Mouse (Mus musculus): ENCODE data around the gene Hectd2.

Gene Hectd2

DNA sequence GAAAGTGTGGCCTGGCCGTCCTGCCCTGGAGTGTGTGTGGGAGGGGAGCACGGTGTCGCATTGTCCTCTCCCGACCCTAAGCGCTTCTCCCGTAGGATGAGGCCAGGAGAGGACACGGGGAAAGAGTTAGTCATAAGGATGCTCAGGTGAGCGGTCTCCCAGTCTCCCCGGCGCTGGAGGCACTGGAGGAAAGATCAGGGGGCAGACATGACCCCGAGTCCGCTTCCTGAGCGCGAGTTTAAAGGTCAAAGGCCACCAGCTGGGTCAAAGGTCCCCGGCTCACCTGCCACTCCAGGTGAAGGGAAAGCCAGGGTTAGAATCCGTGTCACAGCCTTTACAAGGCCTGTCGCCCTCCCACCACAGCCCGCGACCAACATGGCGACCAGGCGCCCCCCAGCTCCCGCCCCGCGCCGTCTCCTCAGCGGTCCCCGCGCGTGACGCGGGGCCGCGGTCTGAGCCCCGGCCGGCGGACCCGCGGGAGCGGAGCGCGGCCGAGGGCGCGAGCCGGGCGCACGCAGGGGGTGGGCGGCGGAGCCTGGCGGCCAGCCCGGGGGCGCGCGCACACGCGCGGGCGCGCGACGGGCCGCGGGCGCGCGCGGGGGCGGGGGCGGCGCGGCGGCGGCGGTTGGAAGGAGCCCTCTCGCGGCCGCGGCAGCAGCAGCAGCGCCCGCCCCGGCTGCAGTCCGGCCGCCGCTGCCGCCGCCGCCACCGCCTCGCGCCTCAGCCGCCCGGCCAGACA, at the start of gene Hectd2:
Gene Hectd2 (plus strand): TSS at position 594 of the 739 bp plus-strand sequence.
- DNase-seq (ENCODE audit: low read depth): peak; percentile 88

DNA sequence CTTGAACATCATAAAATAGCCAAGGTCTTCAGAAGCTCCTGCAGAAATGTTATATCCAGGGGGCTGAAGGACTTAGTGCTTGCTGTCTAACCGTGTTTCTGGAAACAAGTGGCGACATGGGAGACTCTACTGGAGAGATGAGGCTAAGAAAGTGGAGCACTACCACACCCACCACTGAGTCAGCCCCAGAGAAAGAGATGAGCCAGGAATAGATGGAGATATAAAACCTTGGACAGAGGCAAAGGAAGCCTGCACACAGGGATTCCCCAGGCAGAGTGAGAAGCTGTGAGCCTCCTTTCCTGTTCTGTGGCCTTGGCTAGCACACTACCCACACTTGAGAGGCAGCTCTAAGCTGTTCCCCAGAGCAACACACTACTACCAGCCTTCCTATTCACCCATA, 49.7 kb upstream of the Hectd2 start:
- DNase-seq (ENCODE audit: low read depth): peak; percentile 14

DNA sequence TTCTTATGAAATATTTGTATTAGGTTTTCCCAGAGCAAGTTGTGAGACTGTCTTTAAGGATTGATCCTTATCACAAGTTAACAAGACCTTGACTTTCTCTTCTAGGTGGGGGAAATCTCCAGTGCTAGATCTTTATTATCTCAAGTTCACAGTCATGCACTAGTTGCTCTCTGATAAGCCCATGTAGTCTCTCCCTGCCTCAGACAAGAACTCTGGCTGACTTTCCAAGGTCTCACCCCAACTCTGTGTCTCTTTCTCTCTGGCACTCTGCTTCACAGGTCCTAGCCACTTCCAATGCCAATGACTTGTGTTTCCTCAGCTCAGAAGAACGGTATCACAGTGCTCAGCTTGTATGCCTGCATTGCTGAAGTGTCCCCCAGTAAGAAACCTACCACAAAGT, 43.1 kb upstream of the Hectd2 start:
- DNase-seq (ENCODE audit: low read depth): no peak

DNA sequence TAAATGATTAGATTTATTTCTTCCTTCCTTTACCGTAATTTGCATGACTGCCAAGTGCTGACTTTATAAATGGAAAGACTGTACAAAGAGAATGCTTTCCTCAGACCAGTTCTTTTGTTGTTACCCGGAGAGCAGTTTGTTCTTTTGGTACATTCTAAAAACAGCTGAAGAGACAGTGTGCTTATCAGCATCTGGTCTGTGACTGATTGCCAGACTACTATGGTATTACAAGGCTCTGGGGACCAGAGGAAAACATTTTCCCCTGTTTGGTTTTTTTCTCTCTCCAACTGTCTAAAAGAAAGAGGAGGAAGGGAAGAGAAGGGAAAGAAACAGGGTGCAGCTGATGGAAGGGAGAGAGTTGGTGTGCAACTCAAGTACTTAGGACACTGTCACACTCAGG, 36.0 kb upstream of the Hectd2 start:
- peak; percentile 11 for DNase-seq (ENCODE audit: low read depth)

DNA sequence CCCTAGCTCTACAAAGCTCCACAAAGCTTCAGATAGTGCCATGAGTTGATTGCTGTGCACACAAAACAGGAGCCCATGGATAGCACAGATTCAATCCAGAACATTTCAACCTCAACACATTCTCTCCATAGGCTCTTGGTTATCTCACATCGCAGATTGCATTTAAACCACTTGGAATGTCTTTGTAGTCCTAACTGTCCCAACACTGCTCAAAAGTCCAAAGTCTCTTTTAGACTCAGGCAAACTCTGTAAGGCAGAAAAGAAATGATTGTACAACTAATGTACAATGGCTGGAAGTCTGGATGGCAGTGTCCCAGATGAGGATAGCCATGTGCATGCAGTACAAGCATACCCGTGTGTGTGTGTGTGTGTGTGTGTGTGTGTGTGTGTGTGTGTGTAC, 32.9 kb upstream of the Hectd2 start:
- DNase-seq (ENCODE audit: low read depth): no peak

DNA sequence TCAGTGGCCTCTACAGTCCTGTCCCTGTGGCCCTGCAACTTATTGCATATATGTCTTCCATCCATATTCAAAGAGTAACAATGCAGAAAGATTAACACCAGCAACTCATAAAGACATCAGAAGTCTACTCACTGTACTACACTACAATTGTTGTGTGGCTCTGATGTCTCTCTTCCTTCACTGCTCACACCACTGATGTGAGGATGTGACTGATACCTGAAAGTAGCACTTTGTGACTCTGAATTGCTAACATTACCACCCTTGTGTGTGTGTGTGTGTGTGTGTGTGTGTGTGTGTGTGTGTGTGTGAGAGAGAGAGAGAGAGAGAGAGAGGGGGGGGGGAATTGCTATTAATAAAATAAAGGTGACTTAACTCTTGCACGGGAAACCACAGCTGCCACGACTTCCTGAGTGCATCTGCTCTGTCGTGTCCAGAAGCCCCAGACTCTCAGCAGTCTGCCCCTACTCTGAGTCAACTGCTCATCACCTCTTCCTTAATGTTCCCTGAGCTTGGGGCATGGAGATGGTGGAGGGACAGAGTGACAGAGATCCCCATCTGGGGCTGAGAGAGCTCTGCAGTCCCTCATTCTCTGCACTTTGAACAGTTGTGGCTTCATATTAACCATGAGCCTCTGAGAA, 31.8 kb upstream of the Hectd2 start:
- no peak for DNase-seq (ENCODE audit: low read depth)

GRCm38 (mm10) chr19:36525071-36525470, 29.4 kb upstream of the Hectd2 start:
- DNase-seq (ENCODE audit: low read depth): no peak

- no peak for DNase-seq (ENCODE audit: low read depth)
These were observed 21.4 kb upstream of the Hectd2 start for GRCm38 (mm10) chr19:36533082-36533481.

- no peak for DNase-seq (ENCODE audit: low read depth)
These were observed 20.3 kb upstream of the Hectd2 start for GRCm38 (mm10) chr19:36534011-36534765.

GRCm38 (mm10) chr19:36534766-36535140, 19.7 kb upstream of the Hectd2 start:
- peak; percentile 67 for DNase-seq (ENCODE audit: low read depth)

- no peak for DNase-seq (ENCODE audit: low read depth)
These were observed 19.3 kb upstream of the Hectd2 start for GRCm38 (mm10) chr19:36535186-36535585.

- no peak for DNase-seq (ENCODE audit: low read depth)
These were observed 18.6 kb upstream of the Hectd2 start for GRCm38 (mm10) chr19:36535878-36536277.

DNA sequence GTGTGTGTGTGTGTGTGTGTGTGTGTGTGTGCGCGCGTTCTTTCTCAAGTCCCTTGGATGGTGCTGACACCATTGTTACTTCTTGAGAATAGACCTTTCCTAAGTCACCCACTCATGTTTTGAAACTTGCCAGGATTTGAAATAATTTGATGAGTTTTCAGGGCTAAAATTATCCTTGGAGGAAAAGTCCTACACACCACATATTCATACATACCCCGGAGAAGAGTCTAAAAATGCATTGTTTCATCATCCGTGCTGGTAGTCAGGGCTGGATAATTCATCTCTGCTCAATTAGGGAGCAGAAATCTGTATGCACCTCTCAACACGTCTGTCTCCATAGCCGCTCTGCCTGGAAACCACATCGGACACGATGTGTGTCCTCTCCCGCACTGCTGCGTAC, 17.5 kb upstream of the Hectd2 start:
- DNase-seq (ENCODE audit: low read depth): no peak

DNA sequence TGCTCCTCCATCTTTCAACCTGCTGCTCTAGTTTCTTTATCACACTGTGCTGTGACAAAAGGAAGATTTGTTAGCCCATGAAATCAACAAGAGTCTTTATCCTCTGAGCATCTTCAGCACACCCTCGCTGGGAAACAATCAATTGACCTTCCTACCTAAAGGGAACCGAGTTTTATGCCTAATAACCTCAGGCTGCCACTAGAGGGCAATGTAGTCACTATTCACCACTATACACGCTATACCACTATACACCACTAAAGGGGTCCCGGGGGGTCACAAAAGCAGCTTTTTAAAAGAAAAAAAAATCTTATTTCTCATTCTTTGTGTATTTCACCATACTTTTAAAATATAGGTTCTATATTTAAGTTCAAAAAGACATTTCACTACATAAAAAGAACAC, 15.9 kb upstream of the Hectd2 start:
- DNase-seq (ENCODE audit: low read depth): peak; percentile 78

DNA sequence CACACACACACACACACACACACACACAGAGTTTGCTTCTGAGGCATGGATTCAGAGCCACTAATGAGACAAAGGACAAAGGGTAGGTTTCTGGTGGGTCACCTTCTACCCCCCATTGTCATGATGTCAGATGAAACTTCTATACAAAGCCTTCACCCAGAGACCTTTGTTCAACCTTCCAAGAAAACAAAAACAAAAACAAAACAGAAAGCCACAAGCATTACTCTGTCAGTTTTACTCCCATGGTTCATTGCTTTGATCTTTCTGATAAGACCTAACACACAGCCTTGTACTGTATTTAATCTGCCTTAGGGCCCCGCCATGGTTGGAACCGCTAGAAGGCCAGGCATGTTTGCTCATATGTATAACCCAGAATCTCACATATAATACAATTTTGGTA, 15.1 kb upstream of the Hectd2 start:
- DNase-seq (ENCODE audit: low read depth): no peak

DNA sequence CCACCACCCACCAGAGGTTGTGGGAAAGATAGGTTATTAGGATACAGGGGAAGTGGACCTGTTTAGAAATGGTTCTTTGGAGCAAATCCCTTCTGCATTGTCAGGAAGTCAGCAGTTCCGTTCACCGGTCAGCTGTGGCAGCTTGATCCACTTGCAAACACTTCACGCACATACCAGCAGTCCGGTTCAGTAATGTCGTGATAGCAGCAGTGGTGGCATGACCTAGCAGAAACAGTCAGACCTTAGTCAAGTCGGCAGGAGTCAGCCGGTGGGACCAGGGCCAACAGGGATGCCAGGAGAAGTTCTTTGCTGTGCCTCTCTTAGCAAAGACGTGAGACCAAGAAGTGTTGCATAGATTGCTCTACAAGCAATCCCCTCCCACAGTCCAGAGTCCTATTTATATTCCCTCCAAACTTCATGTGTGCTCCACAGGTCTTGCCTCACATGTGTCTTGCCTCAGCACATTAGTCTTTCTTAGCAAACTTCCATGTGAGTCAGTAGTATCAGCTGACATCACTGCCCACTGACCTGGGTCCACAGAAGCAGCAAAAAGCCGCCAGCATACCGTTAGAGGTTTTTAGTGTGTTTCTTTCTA, 14.3 kb upstream of the Hectd2 start:
- DNase-seq (ENCODE audit: low read depth): peak; percentile 40

- no peak for DNase-seq (ENCODE audit: low read depth)
These were observed 13.7 kb upstream of the Hectd2 start for GRCm38 (mm10) chr19:36540776-36541175.

- DNase-seq (ENCODE audit: low read depth): no peak
These were observed 836 bp upstream of the Hectd2 start for GRCm38 (mm10) chr19:36553561-36554045.

GRCm38 (mm10) chr19:36554785-36555595, 551 bp downstream of the Hectd2 start:
- peak; percentile 60 for DNase-seq (ENCODE audit: low read depth)

DNA sequence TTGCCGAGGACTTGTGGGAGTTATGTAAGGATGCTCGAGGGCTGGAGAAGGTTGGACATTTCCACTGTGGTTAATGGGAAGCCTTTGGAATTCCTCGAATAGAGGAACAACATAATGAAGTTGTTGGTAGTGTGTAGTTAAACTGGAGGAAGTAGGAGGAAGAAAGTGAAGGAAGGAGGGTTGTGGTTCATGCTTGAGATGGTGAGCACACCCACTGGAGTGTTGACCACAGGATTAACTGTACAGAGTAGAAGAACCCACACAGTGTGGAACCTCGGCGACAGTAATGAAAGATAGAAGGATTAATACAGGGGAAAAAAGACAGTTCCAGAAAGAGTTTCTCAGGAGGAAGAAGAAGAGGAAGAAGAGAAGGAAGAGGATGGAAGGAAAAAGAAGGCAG, 4.9 kb downstream of the Hectd2 start:
- DNase-seq (ENCODE audit: low read depth): peak; percentile 32

DNA sequence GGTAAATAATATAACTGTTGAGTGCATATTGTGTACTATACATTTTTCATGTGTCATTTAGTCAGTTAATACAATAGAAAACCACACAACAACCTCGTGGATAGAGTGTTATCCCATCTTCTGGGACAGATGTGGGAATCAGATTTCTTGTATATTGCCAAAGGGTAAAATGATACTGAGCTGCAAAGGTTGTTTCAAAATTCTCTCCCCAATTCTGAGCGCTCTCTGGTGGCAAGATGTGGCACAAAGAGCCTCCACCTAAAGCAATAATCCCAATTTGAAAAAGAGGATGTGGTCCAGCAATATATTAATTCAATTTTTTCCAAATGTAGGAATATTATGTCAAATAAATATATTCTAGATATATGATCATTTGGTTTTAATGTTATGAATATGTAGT, 5.7 kb downstream of the Hectd2 start:
- peak; percentile 70 for DNase-seq (ENCODE audit: low read depth)

DNA sequence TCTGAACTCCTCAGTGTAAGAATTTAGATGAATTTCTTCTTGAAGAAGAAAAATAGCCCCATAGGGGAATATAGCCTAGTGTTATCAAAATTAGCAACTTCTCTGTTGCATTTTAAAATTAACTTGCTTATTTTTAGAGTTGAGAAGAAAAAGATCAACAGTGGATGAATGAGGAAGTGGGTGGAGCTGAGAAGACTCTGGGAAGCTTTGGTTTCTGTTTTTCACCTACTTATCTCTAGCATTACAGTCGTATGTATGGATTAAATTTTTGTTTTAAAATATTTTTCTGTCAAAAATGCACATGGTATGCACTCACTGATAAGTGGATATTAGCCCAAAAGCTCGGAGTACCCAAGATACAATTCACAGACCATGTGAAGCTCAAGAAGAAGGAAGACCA, 6.7 kb downstream of the Hectd2 start:
- DNase-seq (ENCODE audit: low read depth): no peak

Data from NIH3T3 (cell line).